Mouse (Mus musculus) left cerebral cortex, postnatal 4 days (tissue): Measurements from ENCODE around the gene F2rl1. TPM values are rescaled to one million over a fixed set of nuclear protein-coding genes. Genes with fewer than 3 reads are reported as not detected.
A peak's percentile ranks its signal among the peaks of the same experiment; 100 is the strongest.
"Not testable (repeated sequence)": the region's sequence is repeated elsewhere in the genome, so short reads cannot be mapped to it uniquely, and the experiment has no call there.

Experiments used
- DNase-seq: peaks from one replicate; pipeline ENCODE4 v3.0.0-alpha.2; 2022
- intact Hi-C: fragments of 180-260 bp; cut with DNase I; formaldehyde crosslinking; loops from one replicate; pipeline ENCODE4 v1.15.1; 2025
- total RNA-seq, 2 experiments: library from RNA; stranded (reverse); gene quantifications; 2 replicates each; pipeline ENCODE4 v1.2.3; 2021

The F2rl1 gene
- total RNA-seq, 2 experiments from 2014 or later: 0.14 to 0.24 TPM

DNA sequence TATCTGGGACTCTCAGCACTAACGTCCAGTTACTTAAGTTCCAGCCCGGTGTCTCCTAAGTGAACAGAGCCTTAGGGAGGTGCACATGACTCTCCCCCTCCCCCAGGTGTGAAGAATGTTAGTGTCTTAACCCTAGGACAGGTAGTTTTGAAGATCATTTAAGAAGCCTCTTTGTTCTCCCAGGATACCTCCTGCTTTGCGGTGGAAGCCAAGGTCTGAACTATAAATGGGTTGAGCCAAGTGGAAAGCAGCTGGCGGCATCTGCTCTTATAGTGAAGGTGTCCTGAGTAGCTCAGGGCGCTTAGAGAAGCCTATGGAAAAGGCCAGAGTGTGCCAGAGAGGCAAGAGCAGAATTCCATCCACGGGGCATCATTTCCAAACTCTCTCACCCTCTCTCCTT is 10.0 kb upstream of the F2rl1 start:
- intact Hi-C loops: no loop called here
- DNase-seq: no peak

DNA sequence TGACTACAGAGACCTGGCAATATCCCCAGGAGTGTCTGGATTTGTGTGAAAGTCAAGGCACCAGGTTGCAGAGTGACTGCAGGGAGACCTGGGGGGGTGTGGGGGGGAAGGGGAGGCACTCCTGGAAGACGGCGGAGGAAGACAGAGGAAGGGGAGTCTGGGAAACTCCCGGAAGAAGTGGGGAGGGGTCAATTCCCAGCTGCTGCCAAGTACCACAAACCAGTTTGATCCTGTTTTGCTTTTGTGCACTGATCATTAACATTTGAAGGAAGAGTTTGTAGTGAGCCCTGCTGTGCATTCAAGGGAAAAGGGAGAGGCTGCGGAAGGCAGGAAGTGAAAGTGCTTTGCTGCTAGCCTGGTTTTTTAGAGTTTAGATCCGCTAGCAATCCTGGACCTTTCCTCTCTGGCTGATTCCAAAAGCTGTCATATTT is 9.1 kb upstream of the F2rl1 start:
- intact Hi-C loops: no loop called here
- DNase-seq: no peak

DNA sequence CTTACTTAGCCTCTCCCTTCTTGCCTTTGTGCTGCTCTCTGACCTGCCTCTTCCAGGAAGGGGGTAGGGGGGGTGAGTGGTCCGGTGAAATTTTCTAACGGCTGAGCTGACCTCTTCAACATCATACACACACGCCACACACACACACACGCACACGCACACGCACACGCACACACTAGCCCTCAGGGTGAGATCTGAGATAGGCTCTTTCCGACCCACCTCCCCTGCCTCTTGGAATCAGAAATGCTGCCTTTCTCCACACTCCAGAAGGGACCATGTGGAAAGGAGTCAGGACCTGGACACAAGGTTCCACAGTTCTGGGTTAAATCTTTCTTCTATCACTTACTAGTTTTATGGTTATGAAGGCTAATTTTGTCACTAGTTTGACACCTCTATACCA is 8.6 kb upstream of the F2rl1 start:
- no peak for DNase-seq
- intact Hi-C loops: no loop called here

DNA sequence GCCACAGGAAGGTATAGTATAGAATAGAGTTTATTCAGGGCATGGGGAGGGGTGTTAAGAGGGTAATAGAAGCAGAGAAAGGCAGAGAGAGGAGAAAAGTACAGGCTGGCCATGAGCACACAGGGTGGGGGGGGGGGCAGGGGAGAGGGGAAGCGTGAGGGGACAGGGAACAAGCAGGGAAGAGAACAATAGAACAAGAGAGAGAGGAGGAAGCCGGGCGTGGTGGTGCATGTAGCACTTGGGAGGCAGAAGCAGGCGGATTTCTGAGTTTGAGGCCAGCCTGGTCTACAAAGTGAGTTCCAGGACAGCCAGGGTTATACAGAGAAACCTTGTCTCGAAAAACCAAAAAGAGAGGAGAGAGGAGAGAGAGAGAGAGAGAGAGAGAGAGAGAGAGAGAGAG is 8.1 kb upstream of the F2rl1 start:
- intact Hi-C loops: not testable (repeated sequence)

DNA sequence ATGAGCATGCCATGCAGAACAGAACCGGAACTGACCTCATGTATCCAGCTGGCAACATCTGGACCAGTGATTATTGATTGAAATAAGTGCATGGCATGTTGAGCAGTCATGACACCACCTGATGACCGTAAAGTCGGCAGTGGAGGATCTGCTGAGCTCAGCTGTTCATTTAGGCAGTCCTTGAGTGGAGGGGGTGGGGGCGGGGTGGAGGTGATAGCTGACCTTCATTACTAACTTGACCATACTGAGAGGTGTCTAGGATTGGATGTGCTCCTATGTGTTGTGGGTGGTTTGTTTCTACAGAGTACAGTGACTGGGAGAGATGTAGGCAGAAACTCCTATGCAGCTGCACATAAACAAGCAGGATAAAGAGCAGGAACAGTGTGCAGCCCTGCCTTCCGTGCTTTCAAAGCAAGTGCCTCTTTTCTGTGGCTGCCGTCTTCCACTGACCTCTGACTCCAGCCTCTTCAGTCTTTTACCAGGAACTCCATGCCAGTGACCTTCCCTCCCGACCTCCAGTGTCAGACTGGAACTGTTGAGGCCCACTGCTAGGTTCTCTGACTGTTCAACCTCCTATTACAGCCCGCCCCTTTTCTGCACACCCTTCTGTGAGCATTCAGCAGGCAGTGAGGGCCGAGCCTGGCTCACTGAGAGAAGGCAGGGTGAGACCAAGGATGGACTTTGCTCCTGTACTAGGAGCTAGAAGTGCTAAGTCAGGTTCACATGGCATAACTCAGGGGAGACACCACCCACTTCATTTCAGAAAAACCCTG is 6.4 kb upstream of the F2rl1 start:
- intact Hi-C loops: no loop called here

More for the DNA sequence above, 8.1 kb upstream of the F2rl1 start:
- not testable (repeated sequence) for DNase-seq

DNA sequence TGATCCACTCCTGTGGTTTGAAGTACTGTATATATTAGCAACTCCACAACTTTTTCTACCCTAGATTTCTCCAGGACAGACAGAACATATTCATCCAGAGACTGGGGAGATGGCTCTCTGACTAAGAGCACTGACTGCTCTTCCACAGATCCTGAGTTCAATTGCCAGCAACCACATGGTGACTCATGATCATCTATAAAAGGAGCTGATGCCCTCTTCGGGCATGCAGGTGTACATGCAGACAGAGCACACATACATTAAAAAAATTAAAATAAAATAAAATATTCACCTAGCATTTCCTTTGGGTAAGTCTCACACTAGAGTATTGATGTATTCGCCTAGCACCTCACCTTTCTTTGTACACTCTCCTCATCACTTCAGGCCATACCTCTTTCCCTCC is 4.2 kb upstream of the F2rl1 start:
- intact Hi-C loops: no loop called here
- DNase-seq: no peak

More for the DNA sequence above, 6.4 kb upstream of the F2rl1 start:
- no peak for DNase-seq

DNA sequence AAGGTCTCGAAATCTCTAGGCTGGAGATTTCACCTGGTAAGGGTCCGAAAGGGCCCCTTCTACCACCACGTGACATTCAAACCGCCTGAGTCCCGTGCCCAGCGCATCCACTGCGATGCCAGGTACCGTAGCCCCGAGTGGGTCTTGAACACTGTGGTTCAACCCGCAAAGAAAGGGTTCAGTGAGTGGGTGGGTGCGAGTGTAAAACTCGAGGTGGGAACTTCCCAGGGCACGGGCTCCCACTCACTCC is 678 bp downstream of the F2rl1 start:
- intact Hi-C loops: no loop called here
- DNase-seq: no peak

DNA sequence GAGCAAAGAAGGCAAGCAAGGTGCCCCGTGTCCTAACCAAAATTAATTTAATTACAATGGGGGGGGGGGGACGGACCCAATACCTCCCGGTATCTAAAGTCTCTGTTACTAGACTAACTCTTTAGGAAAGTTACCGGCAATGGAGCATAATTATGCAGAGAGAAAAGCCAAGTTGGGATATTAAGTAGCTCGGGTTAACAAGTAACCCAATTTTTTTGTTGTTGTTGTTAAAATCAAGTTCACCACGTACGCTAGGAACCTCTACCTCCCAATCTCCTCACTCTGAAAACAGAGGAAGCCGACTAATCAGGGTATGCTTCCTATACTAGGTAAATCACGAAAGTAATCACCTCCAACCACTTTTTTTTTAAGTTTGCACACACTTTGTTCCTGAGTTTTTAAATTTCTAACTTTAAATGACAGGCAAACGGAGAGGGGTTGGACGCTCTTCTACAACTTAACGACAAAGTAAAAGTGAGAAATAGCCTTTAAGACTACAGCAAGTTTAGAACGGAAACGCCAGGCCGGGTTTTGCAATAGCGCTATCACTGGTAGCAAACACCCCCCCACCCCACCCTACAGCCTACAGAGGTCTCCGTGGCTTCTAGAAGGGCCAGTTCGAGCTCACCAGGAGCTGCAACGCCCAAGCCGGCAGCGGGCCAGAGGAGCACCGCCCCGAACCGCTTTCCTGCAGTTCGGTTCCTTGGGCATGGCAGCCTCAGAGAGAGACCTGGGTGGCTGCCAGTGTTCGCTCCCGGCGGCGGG is 1.2 kb downstream of the F2rl1 start:
- intact Hi-C loops: no loop called here
- DNase-seq: peak; percentile 36

DNA sequence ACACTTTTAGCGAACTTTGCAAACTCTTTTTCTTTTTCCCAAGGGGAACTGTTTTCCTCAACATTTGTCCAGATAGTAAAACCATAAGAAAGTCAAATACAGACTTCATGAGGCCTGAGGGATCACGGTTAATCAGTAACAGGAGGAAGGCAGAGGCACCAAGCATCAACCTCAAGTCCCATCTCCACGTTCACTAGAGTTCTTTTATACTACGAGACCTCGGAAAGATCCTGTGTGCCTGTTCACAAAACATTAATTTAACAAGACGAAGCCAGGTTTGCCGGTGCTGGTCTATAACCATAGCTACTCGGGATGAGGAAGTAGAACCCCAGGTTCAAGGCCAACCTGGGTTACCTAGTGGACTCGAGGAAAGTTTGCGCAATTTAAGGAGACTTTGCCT is 2.9 kb downstream of the F2rl1 start:
- intact Hi-C loops: no loop called here
- no peak for DNase-seq

DNA sequence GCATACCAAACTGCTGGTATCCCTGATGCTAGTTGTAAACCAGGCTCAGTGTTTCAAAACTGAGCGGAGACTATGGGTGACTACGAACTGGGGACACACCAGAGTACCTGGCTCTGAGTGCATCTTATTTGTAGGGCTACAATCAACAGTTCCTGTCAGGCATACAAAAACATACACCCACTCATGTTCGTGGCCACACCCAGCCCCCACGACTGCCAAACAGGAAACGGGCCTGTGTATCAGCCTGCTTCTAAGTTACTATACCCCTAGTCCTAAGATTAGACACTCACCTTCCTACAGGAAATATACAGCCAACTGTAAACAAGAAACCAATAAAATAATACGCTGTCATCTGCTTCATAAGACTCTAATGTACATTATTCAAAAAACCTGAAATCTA is 4.0 kb downstream of the F2rl1 start:
- intact Hi-C loops: no loop called here

DNA sequence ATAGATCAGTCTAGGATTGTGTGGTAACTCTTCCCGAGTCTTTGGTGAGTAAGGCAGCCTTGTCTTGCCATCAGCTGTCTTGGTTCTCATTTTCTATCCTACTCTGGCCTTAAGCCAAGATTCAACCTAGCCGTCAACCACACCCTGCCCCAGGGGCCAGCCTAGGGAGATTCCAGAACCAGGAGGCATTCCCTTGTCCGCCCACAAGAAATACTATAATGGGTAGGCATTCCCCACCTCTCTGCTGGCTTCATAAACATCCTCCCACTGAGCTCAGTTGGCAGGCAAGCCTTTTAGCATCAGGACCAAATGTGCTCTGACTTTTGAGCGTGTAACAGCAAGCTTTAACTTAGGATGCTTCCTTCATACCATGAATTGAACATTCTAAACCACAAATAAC is 10.3 kb downstream of the F2rl1 start:
- intact Hi-C loops: no loop called here
- DNase-seq: no peak

More for the DNA sequence above, 4.0 kb downstream of the F2rl1 start:
- DNase-seq: no peak

DNA sequence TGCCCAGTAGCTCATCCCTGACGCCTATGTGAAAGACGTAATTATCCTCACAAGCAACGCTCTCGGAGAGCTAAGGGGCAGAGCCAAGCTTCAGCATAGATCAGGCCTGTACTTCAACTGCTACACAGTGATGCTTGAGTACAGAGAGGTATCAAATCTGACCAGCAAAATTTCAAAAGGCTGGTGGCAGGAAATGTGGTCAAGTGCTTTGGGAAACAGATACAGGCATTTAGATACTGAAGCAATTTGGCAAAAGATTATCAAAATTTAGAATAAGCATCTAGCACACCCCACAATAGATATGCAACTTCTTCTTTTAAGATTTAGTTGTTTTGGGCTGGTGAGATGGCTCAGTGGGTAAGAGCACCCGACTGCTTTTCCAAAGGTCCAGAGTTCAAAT is 15.0 kb downstream of the F2rl1 start:
- intact Hi-C loops: no loop called here

DNA sequence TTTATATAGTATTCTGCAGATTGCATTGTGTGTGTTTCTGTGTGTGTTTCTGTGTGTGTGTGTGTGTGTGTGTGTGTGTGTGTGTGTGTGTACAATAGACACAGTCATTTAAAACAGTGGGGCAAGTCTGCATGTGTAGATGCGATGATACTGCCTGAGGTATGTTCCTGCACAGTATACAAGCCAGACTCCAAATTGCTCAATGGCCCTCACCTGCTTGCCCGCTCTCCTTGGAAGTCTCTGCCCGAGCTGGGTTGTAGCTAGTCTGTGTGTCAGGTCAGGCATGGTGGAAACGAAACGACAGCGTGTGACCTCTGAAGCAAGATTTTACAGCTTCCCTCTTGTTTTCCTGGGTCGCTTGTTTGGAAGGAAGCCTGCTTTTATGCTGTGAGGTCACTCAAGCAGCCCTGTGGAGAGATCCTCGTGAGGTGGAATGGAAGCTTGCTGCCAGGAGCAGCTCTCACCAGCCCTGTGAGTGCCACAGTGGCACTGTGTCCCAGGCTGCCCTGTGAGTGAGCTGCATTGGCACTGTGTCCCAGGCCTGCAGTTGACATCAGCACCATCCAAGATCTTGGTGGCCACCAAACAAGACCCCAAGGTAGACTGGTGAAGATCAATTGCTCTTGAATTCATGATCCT is 21.6 kb downstream of the F2rl1 start:
- intact Hi-C loops: no loop called here
- no peak for DNase-seq

More for the DNA sequence above, 15.0 kb downstream of the F2rl1 start:
- no peak for DNase-seq

DNA sequence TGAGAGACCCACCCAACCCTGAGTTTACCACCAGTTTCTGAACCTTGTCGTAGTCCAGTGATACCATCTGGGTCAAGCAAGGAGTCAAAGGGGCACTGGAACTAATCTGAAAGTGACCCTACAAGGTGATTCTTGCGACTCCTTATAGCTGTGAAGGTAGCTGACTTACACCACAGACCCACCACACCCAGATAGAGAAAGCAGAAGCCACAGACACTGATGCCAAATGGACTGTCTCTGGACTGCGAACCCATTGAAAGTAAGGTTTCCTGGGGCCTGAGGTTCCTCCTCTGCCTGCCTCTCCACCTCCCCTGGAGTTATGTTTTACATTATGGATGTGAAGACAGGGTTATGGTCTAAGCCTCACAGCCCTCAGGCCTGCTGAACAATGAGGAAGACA is 28.4 kb downstream of the F2rl1 start:
- DNase-seq: no peak
- intact Hi-C loops: no loop called here

DNA sequence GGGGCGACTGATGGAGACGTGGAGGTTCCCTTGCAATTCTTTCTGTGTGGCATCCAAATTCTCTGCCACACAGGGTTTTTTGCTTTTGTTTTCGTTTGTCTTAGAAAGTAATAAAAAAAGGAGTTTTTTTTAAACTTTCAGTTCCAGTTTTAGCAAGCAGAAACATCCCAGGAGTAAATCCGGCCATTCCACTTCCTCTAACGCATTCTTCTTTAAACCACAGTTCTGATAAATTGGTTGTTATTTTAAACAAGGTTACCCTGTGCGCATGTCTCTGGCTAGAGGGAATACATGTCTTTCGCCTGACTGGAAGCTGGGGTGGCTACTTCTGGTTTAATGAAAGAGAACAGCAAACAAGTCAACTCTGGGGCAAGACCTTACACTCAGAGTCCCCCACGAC is 30.2 kb downstream of the F2rl1 start:
- DNase-seq: no peak
- intact Hi-C loops: no loop called here

DNA sequence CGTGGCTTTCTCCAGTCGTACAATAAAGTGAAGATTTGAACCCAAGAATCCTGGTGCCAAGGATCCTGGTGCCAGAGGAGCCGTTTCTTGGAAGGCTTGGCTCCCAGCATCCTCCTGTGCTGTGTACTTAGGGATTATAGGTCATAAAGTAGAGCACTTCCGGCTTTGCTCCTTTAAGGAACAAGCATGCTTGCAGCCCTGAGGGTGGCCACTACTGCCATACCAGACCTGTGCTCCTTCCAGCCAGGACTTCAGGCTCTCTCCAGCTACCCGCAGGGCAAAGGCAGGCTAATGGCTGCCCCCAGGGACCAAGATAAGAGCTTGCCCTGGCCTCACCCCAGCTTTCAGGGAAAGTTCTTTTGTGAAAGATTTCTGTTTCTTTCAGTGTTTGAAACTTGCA is 31.7 kb downstream of the F2rl1 start:
- DNase-seq: no peak
- intact Hi-C loops: no loop called here

DNA sequence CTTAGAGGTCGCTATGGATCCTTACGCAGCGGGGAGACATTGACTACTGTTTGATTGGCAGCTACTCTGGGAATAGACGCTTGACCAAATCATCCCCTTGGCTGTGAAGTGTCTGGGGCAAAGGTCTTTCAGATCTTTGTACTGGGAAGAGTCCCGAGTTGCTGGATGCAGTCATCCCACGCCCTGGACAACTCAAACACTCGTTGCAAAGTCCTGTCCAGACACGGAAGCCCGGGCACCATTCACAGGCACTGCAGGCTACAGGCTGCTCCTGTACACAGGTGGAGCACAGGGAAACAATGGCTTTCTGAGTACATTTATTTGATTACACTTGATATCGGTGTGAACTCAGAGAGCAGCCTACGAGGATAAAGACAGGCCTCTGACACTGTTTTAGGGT is 33.7 kb downstream of the F2rl1 start:
- DNase-seq: no peak

DNA sequence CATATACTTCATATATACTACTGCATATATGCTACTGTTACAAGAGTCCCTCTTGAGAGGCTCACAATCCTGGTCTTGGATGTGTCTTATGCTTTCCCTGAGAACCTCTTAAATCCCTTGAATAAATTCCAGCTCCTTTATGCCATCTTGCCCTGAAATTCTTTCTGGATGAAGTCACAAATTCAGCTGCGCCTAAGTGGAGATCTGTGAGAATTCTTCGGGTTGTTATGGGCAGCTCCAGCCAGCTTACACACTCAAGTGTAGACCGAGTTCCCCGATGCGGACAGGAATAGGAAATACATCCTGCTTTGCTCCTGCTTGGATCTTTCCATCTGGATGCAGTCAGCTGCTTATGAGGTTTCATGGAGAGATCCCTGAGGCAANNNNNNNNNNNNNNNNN is 40.4 kb downstream of the F2rl1 start:
- no peak for DNase-seq
- intact Hi-C loops: no loop called here

More for the DNA sequence above, 33.7 kb downstream of the F2rl1 start:
- intact Hi-C loops: no loop called here

DNA sequence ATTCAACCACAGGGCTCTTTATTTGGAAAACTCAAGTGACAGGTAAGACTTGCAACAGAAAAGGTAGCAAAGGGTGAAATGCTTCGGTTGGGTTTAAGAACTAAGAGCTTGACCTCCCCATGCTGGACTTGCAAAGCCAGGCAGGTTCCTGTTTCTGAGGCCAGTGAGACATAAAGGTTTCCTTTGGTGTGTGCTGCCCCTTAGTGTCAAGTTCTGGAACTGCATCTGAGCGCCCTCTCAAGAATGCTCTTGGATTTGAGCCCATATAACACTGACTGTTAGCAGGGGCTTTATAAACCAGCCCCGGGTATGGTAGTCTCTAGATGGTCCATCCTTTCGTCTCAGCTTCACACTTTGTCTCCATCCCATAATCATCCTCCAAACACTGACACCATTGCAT is 43.6 kb downstream of the F2rl1 start:
- intact Hi-C loops: loop anchor here (2.0 kb wide), 1 partner anchor 91 kb away; no protein-coding TSS in a partner anchor
- peak; percentile 80 for DNase-seq

DNA sequence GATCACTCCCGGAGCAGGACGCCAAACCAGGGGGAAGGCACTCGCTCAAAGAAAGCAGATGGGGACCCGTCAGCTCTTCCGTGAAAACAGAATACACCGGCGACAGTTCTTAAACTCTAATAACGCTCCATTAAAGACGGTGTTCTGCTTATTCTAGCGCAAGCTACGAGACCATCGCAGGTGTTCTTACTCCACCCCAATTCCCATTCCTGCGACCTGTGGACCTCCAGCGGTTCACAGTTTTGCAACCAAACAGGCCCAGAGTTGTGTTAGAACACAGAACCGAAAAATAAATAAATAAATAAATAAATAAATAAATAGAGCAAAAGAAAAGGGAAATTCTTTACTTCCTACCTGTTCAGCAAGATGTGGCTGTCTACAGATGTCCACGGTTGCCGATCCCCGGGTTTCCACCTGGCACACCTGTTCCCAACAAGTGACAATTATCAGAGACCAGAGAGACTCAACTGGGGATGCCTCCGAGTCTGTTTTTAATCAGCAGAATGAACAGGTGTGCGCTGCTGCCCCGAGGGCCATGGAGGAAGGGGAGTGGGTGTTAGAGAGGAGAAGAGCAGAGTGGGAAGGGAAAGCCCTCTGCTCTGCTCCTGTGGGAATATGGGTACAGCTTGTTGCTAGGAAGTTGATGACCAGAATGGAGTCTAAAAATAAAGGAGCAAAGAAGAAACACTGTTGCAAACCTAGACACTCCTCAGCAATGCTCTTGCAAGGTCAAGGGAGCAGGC is 46.2 kb downstream of the F2rl1 start, which contains the start of gene S100z:
Gene S100z (minus strand): TSS at position 51 of the 743 bp plus-strand sequence.
- intact Hi-C loops: no loop called here
- DNase-seq: no peak

DNA sequence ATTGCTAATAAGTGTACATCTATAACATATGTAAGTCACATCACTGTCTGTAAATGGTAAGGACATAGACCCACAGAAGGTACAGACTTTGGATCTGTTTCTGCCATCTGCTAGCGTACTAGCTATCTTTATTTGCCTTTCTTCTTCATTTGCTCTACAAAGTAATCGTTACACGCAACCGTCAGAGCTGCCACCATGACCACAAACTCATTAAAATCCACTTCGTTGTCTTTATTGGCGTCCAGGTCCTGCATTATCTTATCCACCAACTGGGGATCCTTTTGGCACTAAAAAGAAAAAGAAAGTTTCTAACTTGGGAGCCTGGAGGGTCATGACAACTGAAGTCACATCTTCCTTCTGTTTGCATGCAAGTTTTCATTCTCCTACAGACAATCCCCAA is 47.9 kb downstream of the F2rl1 start:
- intact Hi-C loops: no loop called here
- DNase-seq: no peak
